Mouse (Mus musculus) embryonic facial prominence, embryonic 10.5 days (tissue): ENCODE results near the gene Akr1e1. TPM values are rescaled to one million over a fixed set of nuclear protein-coding genes. Genes with fewer than 3 reads are reported as not detected.
"Not testable (repeated sequence)": the region's sequence is repeated elsewhere in the genome, so short reads cannot be mapped to it uniquely, and the experiment has no call there.

Source experiments
- DNase-seq: peaks from one replicate; pipeline ENCODE4 v3.0.0-alpha.2; 2017; ENCODE audit warnings: low spot score
- H3K27ac ChIP-seq: fragments of 300-500 bp; sonication (generic); replicated peaks from 2 replicates; pipeline ENCODE4 v1.5.1; 2016; ENCODE audit warnings: mild to moderate bottlenecking
- H3K27me3 ChIP-seq: fragments of 300-500 bp; sonication (generic); replicated peaks from 2 replicates; pipeline ENCODE4 v1.6.1; 2016; ENCODE audit warnings: low read depth, mild to moderate bottlenecking; ENCODE audit not compliant: poor library complexity, severe bottlenecking
- H3K36me3 ChIP-seq: fragments of 300-500 bp; sonication (generic); replicated peaks from 2 replicates; pipeline ENCODE4 v1.6.1; 2016; ENCODE audit warnings: mild to moderate bottlenecking, moderate library complexity
- H3K4me1 ChIP-seq: fragments of 300-500 bp; sonication (generic); 2 replicates; pipeline ENCODE4 v1.6.1; 2016
- H3K4me3 ChIP-seq: fragments of 300-500 bp; sonication (generic); 2 replicates; pipeline ENCODE4 v1.5.1; 2016; ENCODE audit warnings: mild to moderate bottlenecking, moderate library complexity
- H3K9me3 ChIP-seq: fragments of 300-500 bp; sonication (generic); 2 replicates; pipeline ENCODE4 v1.6.1; 2016; ENCODE audit warnings: mild to moderate bottlenecking
- WGBS: fragments of 180-500 bp; shearing (Covaris S2); methylation state at CpG from one replicate; pipeline ENCODE4 v1.1.7; 2016; 5-methylcytosine and 5-hydroxymethylcytosine counted together
- polyA plus RNA-seq: library from polyadenylated mRNA; unstranded; fragments of >200 nt; fragmentation: Nextera tagmentation; extraction: Ambion mirVana; gene quantifications from 2 replicates; pipeline ENCODE4 v1.2.1, GENCODE M21; 2016

Akr1e1 gene
- 49.9 and 51.8 TPM in 2 replicates for polyA plus RNA-seq

DNA sequence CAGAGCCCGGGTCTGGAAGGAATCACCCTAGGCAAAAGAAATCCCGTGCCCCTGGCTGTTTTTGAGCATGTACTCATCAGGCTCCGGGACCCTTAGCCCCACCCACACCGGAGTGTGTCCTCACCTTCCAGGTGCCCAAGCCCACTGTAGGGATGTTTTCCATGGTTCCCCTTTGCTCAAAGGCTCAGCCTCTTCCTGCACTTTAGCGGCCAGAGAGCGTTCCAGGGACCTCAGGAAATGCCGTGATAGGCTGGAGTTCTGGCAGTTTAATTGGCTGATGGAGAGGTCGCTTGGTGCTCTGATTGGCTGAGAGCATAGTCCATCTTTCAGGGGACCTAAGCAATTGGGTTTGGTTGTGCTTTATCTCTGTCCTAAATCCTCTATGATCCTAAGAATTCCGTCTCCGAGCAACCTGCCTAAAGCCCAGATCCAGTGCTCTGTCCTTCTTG is at the start of gene Akr1e1:
Gene Akr1e1, minus strand, starts transcription at position 214 of the 449 bp plus-strand sequence.
- peak within 1 kb of the TSS; percentile 69 for H3K4me3 ChIP-seq
- H3K9me3 ChIP-seq = no peaks in the 10 kb centered on the region
- no peaks in the 10 kb centered on the region; the same call in 1 of the 2 replicates for H3K36me3 ChIP-seq
- 5% methylated on average over 10 of the region's 10 CpGs for WGBS
- no peaks in the 10 kb centered on the region for H3K27me3 ChIP-seq
- no peaks in the 10 kb centered on the region for H3K4me1 ChIP-seq
- peak; percentile 87 for DNase-seq
- H3K27ac ChIP-seq = peak within 1 kb of the TSS; percentile 83

DNA sequence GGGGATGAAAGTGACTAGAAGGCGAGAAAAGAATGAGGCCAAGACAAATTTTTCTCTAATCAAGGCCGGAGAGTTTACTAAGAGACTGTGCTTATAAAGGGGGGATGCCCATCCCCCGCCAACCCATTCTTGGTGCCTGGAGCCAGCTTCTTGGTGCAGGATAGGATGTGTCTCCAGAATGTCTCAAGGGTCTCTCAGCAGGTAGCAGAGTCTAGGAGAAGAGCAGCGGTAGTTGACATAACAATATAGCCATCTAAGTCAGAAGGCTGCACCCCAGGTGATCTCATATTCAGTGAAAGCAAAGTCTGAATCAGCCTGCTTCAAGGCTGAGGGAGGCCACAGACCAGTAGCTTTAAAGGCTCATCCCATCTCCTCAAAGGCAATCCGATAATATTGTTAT is 49.4 kb upstream of the Akr1e1 start:
- H3K27me3 ChIP-seq = no peaks in the 10 kb centered on the region
- H3K4me1 ChIP-seq = no peaks in the 10 kb centered on the region
- no peak overlapping the region for H3K4me3 ChIP-seq
- H3K36me3 ChIP-seq = no peaks in the 10 kb centered on the region
- WGBS = 87% methylated on average over 5 of the region's 5 CpGs
- no peak overlapping the region for H3K27ac ChIP-seq
- DNase-seq = no peak
- no peaks in the 10 kb centered on the region for H3K9me3 ChIP-seq

DNA sequence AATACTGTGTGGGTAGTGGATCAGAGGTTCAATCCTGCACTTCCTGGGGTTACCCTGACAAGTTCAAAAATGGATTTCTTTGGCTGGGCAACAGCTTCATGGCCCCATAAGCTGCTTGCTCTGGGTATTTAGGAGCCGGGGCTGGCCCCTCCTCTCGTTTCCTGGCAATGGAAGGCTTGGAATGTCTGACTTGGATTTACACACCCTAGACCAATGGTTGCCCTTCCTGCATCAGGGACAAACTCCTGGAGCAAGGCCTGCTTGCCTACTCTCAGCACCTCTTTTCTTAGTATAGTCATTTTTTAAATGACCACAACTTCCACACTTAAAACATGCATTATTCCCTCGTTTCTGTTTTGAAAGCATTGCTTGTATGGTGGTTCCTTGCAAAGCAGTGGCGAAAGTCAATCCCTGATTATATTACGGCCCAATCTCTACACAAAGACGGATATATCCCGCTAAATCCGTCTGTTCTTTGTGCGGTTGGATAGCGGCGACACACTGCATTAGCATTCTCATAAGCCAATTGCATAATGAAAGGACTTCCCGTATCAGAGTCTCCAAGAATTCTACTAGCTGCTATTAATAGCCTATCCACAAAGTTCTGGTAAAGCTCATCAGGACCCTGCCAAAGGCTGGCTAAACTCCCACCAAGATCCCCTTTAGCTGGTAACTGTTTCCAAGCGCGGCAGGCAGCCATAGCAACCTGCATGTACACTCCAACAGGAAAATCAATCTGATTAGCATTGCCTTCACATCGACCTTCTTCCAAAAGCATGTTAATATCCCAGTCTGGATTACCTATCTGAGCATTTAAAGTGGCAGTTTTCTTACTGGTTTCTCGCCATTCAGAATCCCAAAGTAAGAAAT is 47.5 kb upstream of the Akr1e1 start:
- H3K27ac ChIP-seq = no peak overlapping the region
- DNase-seq = no peak
- 93% methylated on average over 16 of the region's 16 CpGs for WGBS
- no peaks in the 10 kb centered on the region for H3K36me3 ChIP-seq
- H3K4me1 ChIP-seq = no peaks in the 10 kb centered on the region
- no peaks in the 10 kb centered on the region for H3K27me3 ChIP-seq
- no peaks in the 10 kb centered on the region for H3K9me3 ChIP-seq
- H3K4me3 ChIP-seq = no peak overlapping the region

DNA sequence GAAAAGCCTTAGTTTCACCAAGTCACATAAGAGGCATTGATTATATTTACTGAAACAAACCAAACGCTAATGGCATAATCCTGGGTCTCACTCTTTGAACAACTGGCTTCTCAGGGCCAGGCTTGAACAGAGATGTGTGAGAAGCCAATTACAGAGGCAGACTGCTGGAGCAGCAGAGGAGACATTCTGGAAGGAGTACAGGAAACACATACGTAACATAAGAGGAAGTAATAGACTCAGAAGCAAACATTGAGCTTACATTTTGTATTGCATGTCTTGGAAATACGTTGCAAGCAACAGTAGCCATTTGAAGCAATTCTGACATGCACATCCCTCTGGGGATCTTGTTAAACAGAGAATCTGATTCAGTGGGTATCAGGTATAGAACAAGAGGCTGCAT is 41.2 kb upstream of the Akr1e1 start:
- 77% methylated on average over 3 of the region's 3 CpGs for WGBS
- no peak for DNase-seq
- no peaks in the 10 kb centered on the region for H3K27me3 ChIP-seq

DNA sequence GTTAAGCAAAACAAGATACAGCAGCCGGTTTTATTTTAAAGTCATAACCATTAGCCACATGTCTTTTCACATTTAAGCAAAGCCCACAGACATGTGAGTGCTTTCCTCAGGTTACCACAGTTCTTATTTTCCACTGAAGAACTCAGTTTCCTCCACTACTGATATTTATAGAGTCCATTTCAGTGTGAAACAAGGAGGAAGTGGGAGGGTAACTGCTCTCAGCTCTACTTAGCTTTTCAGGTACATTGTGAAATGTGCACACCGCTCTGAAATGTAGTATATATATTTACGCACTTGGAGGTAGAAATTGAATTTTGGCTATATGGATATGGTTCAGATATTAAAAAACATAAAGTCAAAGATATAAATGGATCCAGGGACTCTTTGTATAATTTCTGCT is 36.3 kb upstream of the Akr1e1 start:
- Histone ChIP-seq H3K4me3 (no peak overlapping the region), H3K27ac (no peak overlapping the region), H3K27me3 (no peaks in the 10 kb centered on the region), H3K4me1 (no peaks in the 10 kb centered on the region), H3K9me3 (no peaks in the 10 kb centered on the region), H3K36me3 (no peaks in the 10 kb centered on the region)
- WGBS = 92% methylated on average over 3 of the region's 3 CpGs
- no peak for DNase-seq

More for the DNA sequence above, 41.2 kb upstream of the Akr1e1 start:
- no peaks in the 10 kb centered on the region for H3K9me3 ChIP-seq
- no peaks in the 10 kb centered on the region for H3K4me1 ChIP-seq
- no peak overlapping the region for H3K27ac ChIP-seq
- no peaks in the 10 kb centered on the region for H3K36me3 ChIP-seq
- no peak overlapping the region for H3K4me3 ChIP-seq

DNA sequence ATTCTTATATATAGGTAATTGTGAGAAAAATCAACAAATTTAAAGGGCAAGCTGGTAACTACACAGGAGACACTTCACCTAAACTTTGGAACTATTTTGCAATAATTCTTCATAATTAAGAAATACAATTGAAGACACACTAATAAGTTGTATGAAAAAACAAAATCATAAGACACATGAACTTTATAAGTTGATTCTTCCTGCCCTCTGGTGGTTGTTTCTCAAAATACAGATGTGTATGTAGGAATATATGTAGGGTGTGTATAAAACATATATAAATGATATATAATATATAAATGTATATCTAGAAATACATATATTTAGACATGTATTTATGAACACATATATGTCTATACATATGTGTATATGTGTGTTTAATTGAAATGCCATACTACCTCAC is 1.9 kb upstream of the Akr1e1 start:
- Histone ChIP-seq H3K4me3 (no peak overlapping the region), H3K27ac (no peak overlapping the region), H3K4me1 (no peaks in the 10 kb centered on the region), H3K36me3 (no peaks in the 10 kb centered on the region; the same call in 1 of the 2 replicates), H3K9me3 (no peaks in the 10 kb centered on the region), H3K27me3 (no peaks in the 10 kb centered on the region)
- no peak for DNase-seq

DNA sequence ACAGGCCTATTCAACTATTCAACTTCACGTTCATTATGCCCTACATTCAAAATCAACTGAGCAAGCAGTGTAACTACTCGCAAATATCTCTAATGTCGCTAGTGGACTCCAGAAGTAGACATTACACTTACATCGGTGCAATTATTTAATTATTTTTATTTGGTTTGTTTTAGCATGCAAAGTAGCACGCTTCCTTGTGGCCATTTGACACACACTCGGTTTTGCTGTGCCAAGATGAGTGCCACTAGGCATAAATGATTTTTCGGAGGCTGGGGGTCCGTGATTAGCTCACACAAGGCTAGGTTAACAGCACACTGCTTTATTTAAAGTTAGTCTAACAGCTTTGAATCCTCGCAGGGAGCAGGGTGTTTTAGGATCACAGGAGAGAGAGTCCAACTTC is 444 bp downstream of the Akr1e1 start:
- 36% methylated on average over 9 of the region's 9 CpGs for WGBS
- DNase-seq = no peak
- Histone ChIP-seq H3K27ac (peak overlapping the region; percentile 83), H3K27me3 (no peaks in the 10 kb centered on the region), H3K4me3 (peak overlapping the region; percentile 69), H3K36me3 (no peaks in the 10 kb centered on the region; the same call in 1 of the 2 replicates), H3K9me3 (no peaks in the 10 kb centered on the region), H3K4me1 (no peaks in the 10 kb centered on the region)

DNA sequence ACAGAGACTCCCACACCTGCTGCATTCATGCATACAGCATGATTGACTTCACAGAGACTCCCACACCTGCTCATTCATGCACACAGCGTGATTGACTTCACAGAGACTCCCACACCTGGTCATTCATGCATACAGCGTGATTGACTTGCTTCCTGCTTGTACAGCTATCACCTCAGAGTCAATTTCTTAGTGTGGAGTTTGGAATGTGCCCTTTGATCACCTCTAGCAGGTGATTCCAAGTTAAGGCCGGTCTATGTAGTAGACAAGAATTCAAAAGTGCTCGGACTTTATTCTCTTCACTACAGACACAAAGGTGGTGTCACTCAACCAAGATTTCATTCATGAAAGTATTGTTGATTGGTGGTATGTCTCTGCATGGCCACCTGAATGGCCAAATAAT is 2.2 kb downstream of the Akr1e1 start:
- WGBS = 88% methylated on average over 4 of the region's 4 CpGs
- DNase-seq = no peak

DNA sequence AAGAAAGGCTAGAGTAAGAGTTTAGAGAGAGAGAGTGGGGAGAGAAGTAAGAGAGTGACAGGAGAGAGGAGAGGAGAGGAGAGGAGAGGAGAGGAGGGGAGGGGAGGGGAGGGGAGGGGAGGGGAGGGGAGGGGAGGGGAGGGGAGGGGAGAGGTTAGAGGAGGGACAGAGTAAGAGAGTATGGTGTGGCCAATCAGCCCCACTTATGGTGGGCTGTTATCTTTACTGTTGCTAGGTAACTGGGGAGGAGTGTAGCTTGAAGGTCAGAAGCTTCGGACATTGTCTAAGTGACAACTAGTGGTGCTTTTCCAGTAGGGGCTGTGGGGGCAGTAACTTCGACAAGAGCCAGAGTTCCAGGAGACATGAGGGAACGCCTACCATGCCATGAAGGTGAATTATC is 5.5 kb downstream of the Akr1e1 start:
- not testable (repeated sequence) for DNase-seq, H3K9me3 ChIP-seq, H3K4me3 ChIP-seq, H3K27ac ChIP-seq, H3K27me3 ChIP-seq, H3K4me1 ChIP-seq
- 78% methylated on average over 3 of the region's 3 CpGs for WGBS
- H3K36me3 ChIP-seq = peaks cover 36% of the 10 kb centered on the region

More for the DNA sequence above, 2.2 kb downstream of the Akr1e1 start:
- no peaks in the 10 kb centered on the region for H3K9me3 ChIP-seq
- no peak overlapping the region for H3K27ac ChIP-seq
- no peak overlapping the region for H3K4me3 ChIP-seq
- H3K4me1 ChIP-seq = no peaks in the 10 kb centered on the region
- peaks cover 6% of the 10 kb centered on the region for H3K36me3 ChIP-seq
- no peaks in the 10 kb centered on the region for H3K27me3 ChIP-seq

DNA sequence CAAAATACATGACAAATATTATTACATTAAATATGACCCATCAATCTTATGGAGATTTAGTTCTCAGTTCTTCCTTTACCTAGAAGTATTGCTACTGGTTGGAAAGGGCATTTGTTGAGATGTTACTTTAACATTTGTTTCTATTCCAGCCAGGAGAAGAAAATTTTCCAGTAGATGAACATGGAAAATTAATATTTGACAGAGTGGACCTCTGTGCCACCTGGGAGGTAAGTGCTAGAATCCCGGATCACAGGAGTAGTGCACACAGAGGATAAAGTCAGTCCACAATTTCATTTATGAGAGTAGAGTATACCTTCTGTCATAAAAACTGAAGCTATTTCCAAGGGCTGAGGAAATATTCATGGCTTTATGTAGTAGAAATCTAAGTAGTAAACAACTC is 32.1 kb downstream of the Akr1e1 start:
- WGBS = 88% methylated on average over 1 of the region's 1 CpGs
- DNase-seq = no peak
- no peaks in the 10 kb centered on the region for H3K9me3 ChIP-seq
- no peaks in the 10 kb centered on the region for H3K4me1 ChIP-seq
- no peaks in the 10 kb centered on the region for H3K36me3 ChIP-seq
- no peak overlapping the region for H3K4me3 ChIP-seq
- no peak overlapping the region for H3K27ac ChIP-seq
- no peaks in the 10 kb centered on the region for H3K27me3 ChIP-seq

DNA sequence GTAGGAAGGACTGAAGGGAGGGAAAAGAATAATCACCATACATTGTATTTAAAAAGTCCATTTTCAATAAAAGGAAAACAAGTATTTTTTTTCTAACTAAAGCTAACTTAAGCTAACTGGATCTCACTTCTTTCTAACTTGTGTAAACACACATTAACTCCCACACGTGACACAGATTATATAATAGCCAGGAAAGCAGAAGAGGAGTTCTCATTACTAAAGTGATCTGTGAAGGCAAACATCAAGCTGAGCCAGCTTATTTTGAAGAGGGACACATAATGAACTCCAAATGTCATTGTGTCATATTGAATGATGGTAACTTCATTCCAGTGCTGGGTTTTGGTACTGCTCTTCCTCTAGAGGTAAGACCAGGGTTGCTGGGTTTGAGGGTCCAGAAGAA is 35.1 kb downstream of the Akr1e1 start, which contains the start of gene Akr1c21:
Gene Akr1c21, plus strand, starts transcription at position 205 of the 400 bp plus-strand sequence.
- DNase-seq = no peak
- 67% methylated on average over 1 of the region's 1 CpGs for WGBS

DNA sequence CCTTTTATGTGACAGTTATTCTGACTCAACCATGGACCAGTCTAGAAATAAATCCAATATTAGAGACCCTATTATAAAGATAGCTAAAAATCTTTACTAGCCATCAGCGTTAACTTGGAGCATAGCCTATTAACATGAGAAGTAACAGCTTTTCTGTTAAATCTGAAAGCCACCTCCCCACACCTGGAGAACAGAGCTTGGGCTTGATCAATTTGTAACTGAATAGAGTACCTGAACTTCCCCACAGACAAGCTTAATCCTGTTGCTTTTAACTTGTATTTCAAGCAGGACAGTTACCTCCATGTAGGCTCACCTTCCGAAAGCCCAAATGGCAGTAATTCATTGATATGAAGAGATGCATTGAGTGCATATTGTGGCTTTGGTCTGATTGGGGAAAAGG is 43.0 kb downstream of the Akr1e1 start:
- H3K4me1 ChIP-seq = no peaks in the 10 kb centered on the region
- H3K4me3 ChIP-seq = no peak overlapping the region
- 80% methylated on average over 2 of the region's 2 CpGs for WGBS
- no peak for DNase-seq
- H3K27ac ChIP-seq = no peak overlapping the region
- no peaks in the 10 kb centered on the region for H3K27me3 ChIP-seq
- no peaks in the 10 kb centered on the region for H3K9me3 ChIP-seq
- no peaks in the 10 kb centered on the region for H3K36me3 ChIP-seq

More for the DNA sequence above, 35.1 kb downstream of the Akr1e1 start, which contains the start of gene Akr1c21:
- H3K4me1 ChIP-seq = no peaks in the 10 kb centered on the region
- no peak within 1 kb of the TSS for H3K4me3 ChIP-seq
- H3K27me3 ChIP-seq = no peaks in the 10 kb centered on the region
- no peaks in the 10 kb centered on the region for H3K36me3 ChIP-seq
- no peaks in the 10 kb centered on the region for H3K9me3 ChIP-seq
- H3K27ac ChIP-seq = no peak within 1 kb of the TSS

DNA sequence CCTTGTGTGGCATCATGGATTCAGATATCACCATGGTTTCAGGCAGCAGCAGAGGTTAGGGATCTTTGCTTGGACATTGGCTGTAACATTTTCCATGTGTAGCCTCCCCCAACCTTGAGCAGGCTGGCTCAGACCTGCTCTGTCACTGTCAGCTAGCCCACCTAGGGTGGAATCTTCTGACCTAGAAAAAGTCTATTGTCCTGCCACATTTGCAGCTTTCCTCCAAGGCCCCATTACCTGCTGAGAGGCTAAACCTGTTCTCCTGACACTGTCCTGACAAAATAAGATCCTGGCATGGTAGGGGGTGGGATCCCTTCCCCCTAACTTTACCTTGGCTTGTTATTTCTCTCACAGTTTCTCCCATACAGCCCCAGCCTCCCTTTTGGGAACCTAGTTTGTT is 48.5 kb downstream of the Akr1e1 start:
- Histone ChIP-seq H3K4me1 (no peaks in the 10 kb centered on the region), H3K36me3 (no peaks in the 10 kb centered on the region)

More for the DNA sequence above, 48.5 kb downstream of the Akr1e1 start:
- Histone ChIP-seq H3K9me3 (no peaks in the 10 kb centered on the region), H3K27ac (no peak overlapping the region), H3K4me3 (no peak overlapping the region), H3K27me3 (no peaks in the 10 kb centered on the region)
- no peak for DNase-seq
